Mouse (Mus musculus) CD4-positive, CD25-positive, alpha-beta regulatory T cell (primary cell): ENCODE measurements around the gene Xylt1. TPM values are rescaled to one million over a fixed set of nuclear protein-coding genes. Genes with fewer than 3 reads are reported as not detected.

Experiments
- polyA plus RNA-seq: library from polyadenylated mRNA; unstranded; fragments of 100-300 nt; shearing (Covaris generic); gene quantifications from one replicate; pipeline ENCODE4 v1.2.1, GENCODE M21; 2017

The Xylt1 gene
- 9.4 TPM for polyA plus RNA-seq

DNA sequence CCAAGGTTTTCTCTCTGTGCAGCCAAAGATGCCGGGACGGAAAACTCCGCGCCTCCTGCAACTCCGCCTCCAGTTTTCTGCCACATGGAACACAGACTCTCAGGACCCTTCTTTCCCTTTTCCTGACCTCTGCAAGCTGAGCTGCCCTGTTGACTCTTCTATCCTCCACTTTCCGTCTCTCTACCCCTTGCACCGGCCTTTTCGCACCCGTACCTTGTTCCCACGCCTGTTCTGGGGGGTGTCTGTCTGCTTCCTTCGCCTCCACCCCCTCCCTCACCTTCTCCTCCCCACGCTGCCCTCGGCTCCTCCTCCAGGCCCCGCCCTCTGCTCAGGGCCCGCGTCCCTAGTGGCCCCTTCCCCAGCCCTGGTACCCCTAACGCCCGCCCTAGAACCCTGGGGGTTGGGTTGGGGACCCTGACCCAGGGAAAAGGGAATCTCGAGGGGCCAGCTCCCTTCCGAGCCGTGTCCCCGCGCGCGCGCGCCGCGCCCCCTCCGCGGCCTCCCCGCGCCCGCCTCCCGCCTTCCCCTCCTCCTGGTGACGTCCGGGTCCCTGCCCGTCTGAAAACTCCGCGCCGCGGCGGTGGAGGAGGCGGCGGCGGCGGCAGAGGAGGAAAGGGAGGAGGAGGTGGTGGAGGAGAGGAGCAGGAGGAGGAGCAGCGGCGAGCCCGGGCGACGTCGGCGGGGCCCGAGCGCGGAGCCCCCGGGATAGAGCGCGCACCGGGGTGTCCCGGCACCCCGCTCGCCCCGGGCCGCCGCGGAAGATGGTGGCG lies at the start of gene Xylt1:
Gene Xylt1 (plus strand): TSS at position 562 of the 770 bp plus-strand sequence.

